Mouse (Mus musculus): ENCODE results near the gene Sap30.

DNA sequence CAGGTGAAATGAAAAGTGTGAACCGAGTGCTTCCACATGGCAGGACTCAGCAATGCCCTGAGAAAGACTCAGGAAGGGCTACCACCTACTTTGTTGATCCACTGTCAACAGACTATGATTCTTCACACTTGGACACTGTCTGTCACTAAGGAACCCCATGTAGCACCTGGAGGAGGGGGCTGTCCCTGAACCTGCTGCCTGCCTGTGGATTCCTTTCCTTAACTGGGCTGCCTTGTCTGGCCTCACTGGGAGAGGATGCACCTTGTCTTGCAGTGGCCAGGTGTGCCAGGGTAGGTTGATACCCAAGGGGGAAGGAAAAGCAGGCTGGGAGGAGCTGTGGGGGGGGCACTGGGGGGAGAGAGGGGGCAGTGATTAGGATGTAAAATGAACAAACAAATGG, 40.4 kb upstream of the Sap30 start:
- TF ChIP-seq CTCF (IDR thresholded peaks at IDR 0.05; ENCODE audit: low read depth, low read length) (no peak), POLR2A (IDR thresholded peaks at IDR 0.05; ENCODE audit: borderline replicate concordance, low read depth, low read length) (no peak)

Data from bone marrow macrophage, adult 2 months (primary cell).